Mouse (Mus musculus): ENCODE data around the gene Agpat3.

Gene Agpat3

GRCm38 (mm10) chr10:78292381-78292780 is 59.9 kb downstream of the Agpat3 start:
- no peak for DNase-seq

GRCm38 (mm10) chr10:78290730-78291535 is 61.4 kb downstream of the Agpat3 start:
- DNase-seq = no peak

DNA sequence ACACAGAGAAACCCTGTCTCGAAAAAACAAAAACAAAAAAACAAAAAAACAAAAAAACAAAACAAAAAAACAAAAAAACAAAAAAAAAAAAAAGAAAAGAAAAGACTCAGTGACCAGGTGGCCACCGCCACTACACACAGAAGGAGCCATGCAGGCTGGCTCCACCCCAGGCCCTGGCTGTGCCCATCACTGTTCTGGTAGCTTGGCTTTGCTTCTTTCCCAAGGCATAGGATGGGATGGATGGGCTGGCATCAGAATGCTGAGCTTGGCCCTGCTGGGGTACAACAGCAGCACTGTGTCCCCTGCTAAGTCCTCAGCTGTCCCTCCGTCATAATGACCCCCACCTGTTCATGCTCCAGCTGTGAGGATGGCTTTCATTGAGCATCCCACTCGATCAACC is 63.4 kb downstream of the Agpat3 start:
- DNase-seq = no peak

DNA sequence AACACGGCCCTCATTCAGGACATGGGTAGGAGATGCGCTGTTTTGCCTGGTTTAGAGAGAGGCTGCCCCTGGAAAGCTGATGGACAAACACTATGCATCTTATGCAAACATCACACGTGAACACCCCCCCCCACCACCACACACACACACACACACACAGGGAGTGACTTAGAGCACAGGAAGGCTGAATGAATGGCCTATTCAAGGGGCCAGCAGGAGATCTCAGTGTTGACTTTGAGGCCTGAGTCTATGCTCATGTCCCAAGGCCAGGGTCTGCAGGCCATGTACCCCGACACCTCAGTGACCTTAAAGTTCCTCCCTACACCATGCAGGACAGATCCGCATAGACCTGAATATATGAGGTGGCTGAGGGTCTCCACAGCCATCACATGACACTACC is 64.2 kb downstream of the Agpat3 start:
- no peak for DNase-seq

DNA sequence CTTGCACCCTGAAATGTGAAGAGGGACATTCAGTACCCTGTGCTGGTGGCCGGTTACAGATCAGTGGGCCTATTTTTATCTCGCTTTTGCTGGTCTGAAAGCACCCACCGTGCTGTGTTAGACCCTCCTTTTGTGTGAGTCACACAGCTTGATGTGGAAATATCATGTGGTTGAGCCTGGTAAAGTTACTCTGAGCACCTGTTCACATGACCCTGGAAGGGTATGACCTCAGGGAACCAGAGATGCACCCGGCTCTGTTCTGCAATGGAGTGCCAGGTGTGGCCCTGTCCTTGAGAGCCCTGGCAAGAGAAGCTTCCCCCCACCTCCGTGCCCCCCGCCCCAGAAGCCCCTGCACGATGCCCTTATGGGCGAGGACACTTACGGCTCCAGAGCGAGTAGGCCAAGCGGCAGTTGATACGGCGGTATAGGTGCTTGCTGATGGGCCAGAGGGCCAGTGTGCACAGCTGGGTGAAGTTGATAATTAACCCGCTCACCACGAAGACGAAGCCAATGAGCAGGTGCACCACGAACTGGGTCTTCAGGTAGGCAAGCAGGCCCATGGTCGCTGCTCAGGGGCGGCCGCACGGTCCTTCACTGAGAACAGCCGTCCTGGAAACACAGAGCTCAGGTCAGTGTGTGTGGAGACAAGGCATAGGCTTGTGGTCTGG is 64.7 kb downstream of the Agpat3 start:
- DNase-seq = no peak

GRCm38 (mm10) chr10:78285959-78286358 is 66.3 kb downstream of the Agpat3 start:
- no peak for DNase-seq

DNA sequence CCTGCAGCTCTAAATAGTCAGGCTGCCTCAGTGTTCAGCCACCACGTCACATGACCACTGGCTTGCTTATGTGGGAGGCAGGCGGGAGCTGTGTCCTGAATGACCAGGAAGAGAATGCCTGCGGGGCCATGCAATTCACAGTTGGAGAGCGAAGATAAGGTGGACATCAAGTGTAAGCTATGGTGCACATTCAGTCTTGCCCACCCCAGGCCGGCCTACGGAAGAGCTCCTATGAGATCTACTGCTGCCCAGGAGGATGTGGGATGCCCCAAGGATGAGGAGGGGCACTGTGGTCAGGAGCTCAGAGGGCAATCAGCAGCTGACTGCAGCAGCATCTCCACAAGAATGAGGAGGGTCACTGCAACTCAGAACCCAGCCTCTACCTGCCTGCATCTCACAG is 66.9 kb downstream of the Agpat3 start:
- DNase-seq = no peak

GRCm38 (mm10) chr10:78284812-78285211 is 67.5 kb downstream of the Agpat3 start:
- DNase-seq = no peak

GRCm38 (mm10) chr10:78282411-78282810 is 69.9 kb downstream of the Agpat3 start:
- DNase-seq = no peak

DNA sequence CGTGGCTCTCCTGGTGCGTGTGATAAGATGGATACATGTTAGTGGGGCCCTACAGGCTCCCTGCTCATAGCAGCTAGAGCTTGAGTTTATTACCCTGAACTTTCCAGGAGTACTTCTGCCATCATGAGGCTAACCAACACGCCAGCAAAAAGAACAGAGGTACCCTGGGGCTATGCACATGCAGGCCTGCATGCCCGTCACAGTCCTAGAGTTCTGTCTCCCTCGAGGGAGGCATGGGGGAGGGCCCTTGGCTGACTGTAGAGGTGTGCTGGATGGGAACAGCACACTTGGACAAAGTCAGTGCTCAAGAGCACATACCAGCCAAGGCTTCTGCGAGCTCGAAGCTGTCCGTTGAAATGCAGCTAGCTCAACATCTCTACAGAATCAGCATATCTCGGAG is 71.8 kb downstream of the Agpat3 start:
- DNase-seq = no peak

GRCm38 (mm10) chr10:78279210-78279609 is 73.1 kb downstream of the Agpat3 start:
- peak; percentile 41 to 50 for DNase-seq

- no peak for DNase-seq
Measured at GRCm38 (mm10) chr10:78277835-78278234, 74.5 kb downstream of the Agpat3 start.

DNA sequence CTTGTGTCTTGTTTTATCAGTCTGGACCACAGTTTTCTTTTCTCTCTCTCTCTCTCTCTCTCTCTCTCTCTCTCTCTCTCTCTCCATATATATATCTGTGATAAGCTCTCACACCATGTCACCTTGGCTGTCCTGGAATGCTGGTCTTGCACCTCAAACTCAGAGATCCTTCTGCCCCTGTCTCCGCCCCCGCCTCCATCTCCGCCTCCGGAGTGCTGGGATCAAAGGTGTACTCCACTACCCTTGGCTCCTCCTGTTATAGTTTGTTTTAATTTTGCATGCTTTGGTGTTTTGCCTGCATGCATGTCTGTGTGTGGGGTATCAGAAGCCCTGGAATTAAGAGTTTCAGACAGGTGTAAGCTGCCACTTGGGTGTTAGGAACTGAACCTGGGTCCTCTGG is 76.0 kb downstream of the Agpat3 start:
- DNase-seq = no peak

DNA sequence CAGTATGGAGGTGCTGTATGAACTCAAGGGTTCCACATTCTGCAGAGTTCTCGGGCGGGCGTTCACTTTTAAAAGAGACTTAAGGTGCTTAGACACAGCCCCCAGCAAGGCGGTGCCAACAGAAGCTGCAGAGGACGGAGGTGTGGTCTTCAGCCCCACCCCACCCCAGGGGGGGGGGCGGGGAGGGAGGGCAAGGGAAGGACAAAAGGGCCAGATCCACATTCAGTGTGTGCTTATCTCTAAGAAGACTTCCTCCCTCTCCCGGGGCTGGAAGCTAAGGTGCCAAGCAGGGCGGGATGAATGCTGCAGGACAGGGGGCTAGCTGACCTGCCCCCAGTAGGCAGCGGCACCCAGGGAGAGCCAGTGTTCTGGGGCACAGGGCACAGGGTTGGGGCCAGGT is 79.4 kb downstream of the Agpat3 start:
- DNase-seq = no peak

DNA sequence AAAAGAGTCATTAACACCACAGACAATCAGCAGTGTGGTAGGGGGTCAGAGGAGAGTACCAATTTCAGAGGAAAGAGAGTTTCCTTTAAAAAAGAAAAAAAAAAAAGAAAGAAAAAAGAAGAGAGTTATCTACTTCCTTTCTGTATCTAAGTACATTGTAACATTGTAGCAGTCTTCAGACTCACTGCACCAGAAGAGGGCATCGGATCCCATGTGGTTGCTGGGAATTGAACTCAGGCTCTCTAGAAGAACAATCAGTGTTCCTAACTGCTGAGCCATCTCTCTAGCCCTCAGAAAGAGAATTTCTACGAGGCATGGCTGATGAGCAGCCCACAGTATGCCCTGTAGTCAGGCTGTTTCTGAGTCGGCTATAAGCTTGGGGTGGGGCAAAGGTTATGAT is 86.4 kb downstream of the Agpat3 start:
- no peak for DNase-seq

DNA sequence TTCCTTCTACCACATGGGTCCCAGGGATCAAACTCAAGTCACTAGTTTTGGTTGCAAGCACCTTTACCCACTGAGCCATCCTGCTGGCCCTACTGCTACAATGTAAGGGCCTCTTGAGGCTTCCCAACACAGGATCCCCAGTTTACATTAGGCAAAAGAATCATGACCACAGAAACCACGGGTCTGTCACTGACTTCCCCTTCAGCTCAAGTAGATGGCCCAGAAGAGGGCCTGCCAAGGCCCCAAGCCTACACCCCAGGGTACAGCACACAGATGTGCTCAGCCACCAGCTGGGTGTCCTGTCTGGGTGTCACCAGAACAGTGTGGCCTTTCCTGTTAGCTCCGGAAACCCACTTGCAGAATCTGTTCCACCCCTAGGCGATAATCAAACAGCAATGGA is 87.6 kb downstream of the Agpat3 start:
- DNase-seq = no peak

- no peak for DNase-seq
Measured at GRCm38 (mm10) chr10:78260916-78261650, 91.2 kb downstream of the Agpat3 start.

DNA sequence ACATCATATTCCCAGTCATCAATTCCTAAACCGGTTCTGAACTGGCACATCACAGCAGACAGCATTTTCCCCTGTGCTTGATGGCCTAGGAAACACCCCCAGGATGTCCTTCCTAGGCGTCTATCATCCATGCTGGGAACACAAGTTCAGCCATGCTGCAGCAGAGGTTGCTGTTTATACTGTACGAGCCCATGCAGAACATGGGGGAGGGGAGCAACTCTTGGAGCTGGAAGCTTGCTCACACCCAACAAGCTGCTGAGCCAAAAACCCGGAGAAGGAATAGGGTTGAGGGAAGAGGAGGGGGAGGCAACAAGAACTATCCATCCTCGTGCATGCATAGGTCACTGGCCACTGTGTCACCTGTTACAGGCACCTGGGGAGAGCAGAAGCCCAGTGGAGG is 92.0 kb downstream of the Agpat3 start:
- DNase-seq = no peak

DNA sequence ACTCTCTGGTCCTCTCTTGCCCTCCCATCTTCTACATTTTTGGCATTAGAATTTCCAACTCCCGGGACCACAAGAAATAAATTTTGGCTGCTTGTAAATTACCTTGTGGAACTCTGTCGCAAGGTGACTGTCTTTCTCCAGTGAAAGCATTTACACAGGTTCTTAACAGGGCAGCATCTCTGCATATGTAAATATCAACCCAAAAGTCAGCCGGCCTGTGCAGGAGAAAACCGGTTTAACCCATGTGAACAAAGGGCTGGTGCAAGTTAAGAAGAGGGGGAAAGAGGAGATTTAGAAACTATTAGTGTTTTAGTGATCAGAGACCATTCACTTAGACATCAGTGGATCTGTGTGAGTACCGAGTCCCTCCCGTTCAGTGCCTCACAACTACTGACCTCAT is 92.6 kb downstream of the Agpat3 start:
- DNase-seq = no peak

DNA sequence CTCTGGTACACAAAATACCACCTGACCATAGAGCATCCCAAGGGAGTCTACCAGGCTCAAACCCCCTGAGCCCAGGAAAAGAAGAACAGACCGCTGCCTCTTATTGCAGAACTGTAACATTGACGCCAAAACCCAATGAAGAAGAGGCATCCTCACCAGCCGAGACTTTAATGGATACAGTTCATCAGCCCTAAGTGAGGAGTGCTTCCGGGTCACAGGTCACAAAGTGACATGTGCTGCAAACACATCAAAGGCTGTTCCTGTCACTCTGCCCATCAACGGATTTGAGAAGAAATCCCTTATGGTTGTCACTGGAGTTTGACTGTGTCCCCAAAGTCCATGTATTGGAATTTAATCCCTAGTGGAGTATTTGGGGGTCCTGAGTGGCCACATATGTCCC is 93.1 kb downstream of the Agpat3 start:
- DNase-seq = no peak

GRCm38 (mm10) chr10:78258142-78258675 is 94.1 kb downstream of the Agpat3 start:
- no peak for DNase-seq

DNA sequence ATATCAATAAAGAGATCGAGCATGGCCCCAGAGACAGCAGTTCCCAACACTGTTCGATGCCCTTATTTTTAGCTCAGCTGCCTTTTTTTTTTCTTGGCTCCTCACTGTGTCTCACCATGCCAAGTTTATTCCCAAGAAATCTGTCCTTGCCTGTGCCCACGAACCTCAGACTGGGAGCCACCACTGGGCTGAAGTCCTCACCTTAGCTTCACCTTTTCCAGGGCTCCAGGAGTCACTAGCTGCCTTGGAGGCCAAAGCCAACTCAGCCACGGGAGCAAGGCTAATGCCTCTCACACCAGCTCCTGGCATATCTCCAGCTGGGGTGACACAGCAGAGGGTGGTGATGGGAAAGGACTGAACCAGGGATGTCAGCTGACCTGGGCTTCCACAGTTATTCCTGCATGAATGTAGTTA is 96.6 kb downstream of the Agpat3 start:
- no peak for DNase-seq

- DNase-seq = no peak
Measured at GRCm38 (mm10) chr10:78247206-78247605, 105.1 kb downstream of the Agpat3 start.

- DNase-seq = no peak
Measured at GRCm38 (mm10) chr10:78246725-78247124, 105.6 kb downstream of the Agpat3 start.

Measured in thymus, postnatal 36 days (tissue).